Mouse (Mus musculus) liver, postnatal 0 days (tissue): ENCODE data around the gene Imp4.

Source experiments
- CTCF ChIP-seq: sonication (generic); IDR thresholded peaks from 2 replicates; pipeline ENCODE4 v1.5.1; 2016; ENCODE audit warnings: antibody characterized with exemption, low read depth
- EP300 ChIP-seq: IDR thresholded peaks from 2 replicates; pipeline ENCODE4 v1.6.1; 2016; ENCODE audit warnings: antibody characterized with exemption, low read depth, mild to moderate bottlenecking

GRCm38 (mm10) chr1:34438381-34439051, 1.1 kb upstream of the Imp4 start:
- no peak for TF ChIP-seq CTCF
- no peak for TF ChIP-seq EP300
